Mouse (Mus musculus): ENCODE results near the gene Itga8.

The Itga8 gene

DNA sequence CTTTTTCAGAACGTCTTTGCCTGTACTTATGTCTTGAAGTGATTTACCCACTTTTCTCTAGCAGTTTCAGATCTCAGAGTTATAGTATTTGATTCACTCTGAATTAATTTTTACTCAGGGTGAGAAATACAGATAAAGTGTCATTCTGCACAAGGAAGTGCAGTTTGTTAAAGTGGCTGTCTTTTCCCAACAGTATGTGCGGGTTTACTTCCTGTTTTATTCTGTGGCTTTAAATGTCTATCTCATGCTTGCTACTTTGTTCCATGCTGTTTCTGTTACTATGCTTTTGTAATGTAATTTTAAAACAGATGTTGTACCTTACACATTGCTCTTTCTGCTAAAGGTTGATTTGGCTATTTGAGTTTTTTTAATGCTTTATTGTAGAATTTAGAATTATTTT is 216.2 kb downstream of the Itga8 start:
- no peak for DNase-seq (ENCODE audit: low spot score in 2 of 2)

DNA sequence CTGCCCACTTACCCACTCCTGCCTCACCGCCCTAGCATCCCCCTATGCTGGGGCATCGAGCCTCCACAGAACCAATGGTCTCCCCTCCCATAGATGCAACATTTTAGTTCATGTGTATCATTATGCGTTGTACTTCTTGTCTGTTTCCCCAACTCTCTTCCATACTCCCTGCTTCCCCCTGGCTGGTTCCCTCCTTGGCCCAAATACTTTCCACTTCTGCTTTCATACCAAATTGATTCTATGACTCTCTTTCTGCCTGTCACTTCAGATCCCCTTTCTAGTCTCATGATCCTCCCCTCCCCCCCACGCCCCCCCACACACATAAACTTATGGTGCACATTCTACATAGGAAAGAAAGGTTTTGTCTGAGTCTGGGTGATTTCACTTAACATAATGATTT is 217.4 kb downstream of the Itga8 start:
- no peak for DNase-seq (ENCODE audit: low spot score in 2 of 2)

DNA sequence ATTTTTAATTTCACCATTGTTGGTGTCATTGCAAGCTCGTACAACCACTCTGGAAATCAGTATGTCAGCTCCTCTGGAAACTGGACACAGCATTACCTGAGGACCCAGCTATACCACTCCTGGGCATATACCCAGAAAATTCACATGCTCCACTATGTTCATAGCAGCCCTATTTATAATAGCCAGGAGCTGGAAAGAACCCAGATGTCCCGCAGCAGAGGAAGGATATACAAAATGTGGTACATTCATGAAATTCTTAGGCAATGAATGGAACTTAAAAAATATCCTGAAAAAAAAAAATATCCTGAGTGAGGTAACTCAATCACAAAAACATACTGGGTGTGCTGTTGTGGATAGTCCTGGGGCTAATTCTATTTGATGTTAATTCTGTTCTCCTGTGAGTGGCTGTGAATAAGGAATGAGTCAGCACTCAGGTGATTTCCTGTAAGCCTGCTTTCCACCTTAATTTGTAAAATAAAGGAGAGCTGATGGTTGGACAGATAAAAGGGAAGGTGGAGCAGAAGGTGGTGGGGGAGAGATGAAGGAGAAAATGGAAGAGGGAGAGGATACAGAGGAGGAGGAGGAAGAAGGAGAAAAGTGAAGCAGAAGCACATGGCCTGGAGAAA is 224.3 kb downstream of the Itga8 start:
- no peak for DNase-seq (ENCODE audit: low spot score in 2 of 2)

DNA sequence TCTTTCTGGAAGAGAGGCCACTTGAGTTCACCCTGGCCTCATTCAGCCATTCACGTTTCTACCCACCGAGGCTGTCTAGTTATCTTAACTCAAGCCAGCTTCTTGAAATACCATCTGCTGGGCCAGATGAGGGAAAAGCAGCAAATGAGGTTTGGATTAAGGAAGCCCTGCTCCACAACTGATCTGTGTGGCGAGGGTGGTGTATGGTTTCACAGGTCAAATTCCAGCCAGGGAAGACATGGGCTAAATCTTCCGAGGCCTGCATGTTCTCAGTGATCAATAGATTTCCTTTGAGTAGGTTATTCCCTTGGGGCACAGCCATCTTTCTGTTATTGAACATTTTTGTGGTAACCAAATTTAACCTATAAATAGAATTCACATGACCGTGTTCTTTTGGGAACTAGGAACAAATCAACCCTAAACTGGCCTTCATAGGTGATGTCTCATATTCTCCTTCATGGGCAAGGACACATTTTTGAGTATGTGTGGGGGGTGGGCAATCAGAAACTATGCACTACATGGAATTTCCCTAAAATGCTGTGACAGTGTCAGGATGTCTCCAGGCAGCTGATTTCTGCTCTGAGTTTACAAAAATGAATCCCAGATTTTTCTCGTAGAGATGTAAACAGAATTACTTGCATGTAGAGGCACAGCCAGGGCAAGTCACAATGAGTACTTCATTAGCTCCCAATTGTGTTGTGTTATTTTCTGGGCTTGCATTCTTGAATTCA is 235.9 kb downstream of the Itga8 start:
- DNase-seq (ENCODE audit: low spot score in 2 of 2): no peak

DNA sequence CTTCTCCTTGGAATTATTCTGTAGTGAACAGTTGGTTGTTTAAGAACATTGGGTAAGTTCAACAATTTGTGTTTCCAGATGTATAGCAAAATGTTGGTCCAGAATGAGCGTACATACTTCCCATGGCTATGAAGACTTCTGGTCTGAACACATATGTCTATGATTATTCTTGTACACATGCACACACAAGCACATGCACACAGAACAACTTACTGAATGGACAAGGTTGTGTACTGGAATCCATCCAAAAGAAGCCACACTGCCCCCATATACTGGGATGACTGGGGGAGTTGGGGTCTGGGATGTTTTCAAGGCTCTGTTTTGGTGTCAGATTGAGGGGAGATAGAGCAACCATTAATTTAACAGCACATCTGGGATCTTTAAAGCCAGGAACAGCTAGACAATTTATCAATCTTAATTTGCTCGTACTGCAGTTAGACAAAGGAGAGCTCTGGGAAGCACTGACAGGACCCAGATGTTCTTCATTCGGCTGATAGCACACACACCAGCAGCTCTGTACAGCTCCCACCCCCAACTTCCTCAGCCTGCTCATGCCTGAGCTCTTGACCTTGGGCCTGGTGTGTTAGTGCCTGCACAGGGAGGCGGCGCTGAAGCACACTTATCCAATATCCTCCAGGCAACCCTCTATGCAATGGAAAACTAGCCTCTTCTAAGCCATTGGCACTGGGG is 241.5 kb downstream of the Itga8 start:
- no peak for DNase-seq (ENCODE audit: low spot score in 2 of 2)
